Mouse (Mus musculus) cerebellum, adult 2 months (tissue): Measurements from ENCODE around the gene Pink1.

ENCODE experiments used
- CTCF ChIP-seq: fragments of 200-500 bp; IDR thresholded peaks from 2 replicates; pipeline ENCODE4 v1.5.1; 2011; ENCODE audit warnings: low read depth, mild to moderate bottlenecking, control low read depth, low read length, moderate library complexity, borderline replicate concordance; ENCODE audit not compliant: insufficient read depth
- POLR2A ChIP-seq: fragments of 200-500 bp; IDR thresholded peaks from 2 replicates; pipeline ENCODE4 v1.6.1; 2011; ENCODE audit warnings: low read length, control low read depth, borderline replicate concordance; ENCODE audit not compliant: insufficient read depth

DNA sequence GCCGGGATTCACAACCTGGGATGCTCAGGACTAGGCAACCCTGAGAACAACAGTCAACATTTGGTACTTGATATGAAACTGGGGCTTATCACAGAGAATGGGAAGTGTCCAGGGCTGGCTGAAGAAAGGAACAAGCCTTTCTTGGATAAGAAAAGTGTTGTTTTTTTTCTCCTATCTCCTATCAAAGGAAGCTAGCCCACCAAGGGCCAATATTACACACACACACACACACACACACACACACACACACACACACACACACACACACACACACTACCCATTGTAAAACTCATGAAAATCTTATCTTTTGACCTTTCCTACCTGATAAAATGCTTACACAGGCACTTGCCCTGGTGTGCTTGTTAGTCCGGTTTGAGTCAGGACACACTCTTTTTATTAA lies 29.4 kb upstream of the Pink1 start:
- TF ChIP-seq CTCF, result no peak
- TF ChIP-seq POLR2A, result no peak
